Mouse (Mus musculus) liver, embryonic 16.5 days (tissue): ENCODE data around the gene Btbd17. TPM values are rescaled to one million over a fixed set of nuclear protein-coding genes. Genes with fewer than 3 reads are reported as not detected.

Experiments
- ATAC-seq: fragments of 200-750 bp; cut with Nextera tagmentation; 2 replicates; pipeline ENCODE4 v1.8.0; 2017; ENCODE audit warnings: low read depth, mild to moderate bottlenecking, moderate number of reproducible peaks, moderate library complexity
- H3K27ac ChIP-seq: fragments of 300-500 bp; sonication (generic); 2 replicates; pipeline ENCODE4 v1.5.1; 2014; ENCODE audit warnings: mild to moderate bottlenecking, low read length
- H3K27me3 ChIP-seq: fragments of 300-500 bp; sonication (generic); 2 replicates; pipeline ENCODE4 v1.6.1; 2014; ENCODE audit warnings: low read depth, low read length, mixed read lengths; ENCODE audit not compliant: control insufficient read depth, insufficient read depth
- H3K36me3 ChIP-seq: fragments of 300-500 bp; sonication (generic); 2 replicates; pipeline ENCODE4 v1.6.1; 2014; ENCODE audit warnings: mild to moderate bottlenecking; ENCODE audit not compliant: control insufficient read depth, insufficient read depth
- H3K4me1 ChIP-seq: fragments of 300-500 bp; sonication (generic); 2 replicates; pipeline ENCODE4 v1.6.1; 2014; ENCODE audit warnings: low read depth, low read length, mixed read lengths; ENCODE audit not compliant: control insufficient read depth
- H3K4me2 ChIP-seq: fragments of 300-500 bp; sonication (generic); 2 replicates; pipeline ENCODE4 v1.6.1; 2014; ENCODE audit warnings: low read depth, low read length, mixed read lengths
- H3K4me3 ChIP-seq: fragments of 300-500 bp; sonication (generic); 2 replicates; pipeline ENCODE4 v1.5.1; 2014; ENCODE audit warnings: low read depth, mild to moderate bottlenecking, low read length
- H3K9ac ChIP-seq: fragments of 300-500 bp; sonication (generic); 2 replicates; pipeline ENCODE4 v1.6.1; 2014; ENCODE audit warnings: low read depth, low read length
- H3K9me3 ChIP-seq: fragments of 300-500 bp; sonication (generic); replicated peaks from 2 replicates; pipeline ENCODE4 v1.6.1; 2016; ENCODE audit warnings: low read length; ENCODE audit not compliant: control insufficient read depth
- WGBS: fragments of 180-500 bp; shearing (Covaris S2); extraction: QIAGEN DNeasy Blood & Tissue Kit; methylation state at CpG from one replicate; pipeline ENCODE4 v1.1.7; 2014; ENCODE audit not compliant: insufficient replicate concordance; 5-methylcytosine and 5-hydroxymethylcytosine counted together
- polyA plus RNA-seq: library from polyadenylated mRNA; unstranded; fragments of >200 nt; fragmentation: Nextera tagmentation; extraction: Ambion mirVana; gene quantifications from 2 replicates; pipeline ENCODE4 v1.2.1, GENCODE M21; 2015

Btbd17 gene
- polyA plus RNA-seq, 1 experiment from 2014 or later, result not detected

DNA sequence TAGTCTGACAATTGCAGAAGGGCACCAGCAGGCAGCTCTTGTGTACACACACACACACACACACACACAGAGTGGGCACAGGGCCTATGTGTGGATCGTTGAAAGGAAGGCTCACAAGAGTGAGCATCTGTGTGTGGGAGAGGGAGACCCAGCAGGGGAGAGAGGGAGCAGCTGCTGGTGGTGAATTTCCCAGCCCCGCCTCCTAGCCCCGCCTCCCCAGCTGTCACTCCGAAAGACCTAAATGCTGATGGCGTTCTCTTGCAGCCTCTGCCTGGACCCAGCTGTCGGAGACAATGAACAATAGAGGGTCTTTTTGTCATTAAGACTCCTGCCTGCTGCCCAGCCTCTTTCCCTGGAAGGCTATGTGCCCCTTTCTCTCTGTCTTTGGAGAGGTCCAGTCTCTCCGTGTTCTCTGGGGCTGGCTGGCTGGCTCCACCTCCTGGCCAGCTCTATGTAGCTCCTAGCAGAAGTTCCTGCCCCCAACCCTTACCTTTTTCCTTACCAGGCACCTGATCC lies 456 bp downstream of the Btbd17 start:
- no peak for ATAC-seq

DNA sequence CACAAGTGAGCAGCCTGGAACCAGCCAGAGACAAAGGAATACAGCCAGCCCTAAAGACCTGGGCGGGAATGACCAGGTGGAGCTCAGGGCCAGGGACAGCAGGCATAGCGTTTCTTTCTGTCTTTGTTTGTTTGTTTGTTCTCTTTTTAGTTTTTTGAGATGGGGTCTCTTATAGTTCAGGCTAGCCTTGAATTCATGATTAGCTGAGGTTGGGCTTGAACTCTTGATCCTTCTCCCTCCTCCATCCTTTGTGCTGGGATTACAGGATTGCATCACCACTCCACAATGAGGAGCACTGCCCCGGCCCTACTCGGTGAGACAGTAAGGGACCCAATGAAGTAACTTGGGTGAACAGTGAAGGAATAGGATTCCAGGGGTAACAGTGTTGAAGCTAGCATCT lies 1.1 kb downstream of the Btbd17 start:
- H3K27ac ChIP-seq, result no peak overlapping the region
- no peak overlapping the region for H3K4me2 ChIP-seq
- no peaks in the 10 kb centered on the region for H3K36me3 ChIP-seq
- WGBS, result 43% methylated on average over 4 of the region's 4 CpGs
- no peaks in the 10 kb centered on the region; the same call in none of the 2 replicates for H3K4me1 ChIP-seq
- peaks cover 45% of the 10 kb centered on the region for H3K27me3 ChIP-seq
- ATAC-seq, result no peak
- H3K9me3 ChIP-seq, result no peaks in the 10 kb centered on the region
- H3K9ac ChIP-seq, result no peak overlapping the region
- H3K4me3 ChIP-seq, result no peak overlapping the region

More for the DNA sequence above, 456 bp downstream of the Btbd17 start:
- no peak overlapping the region for H3K9ac ChIP-seq
- H3K4me1 ChIP-seq, result no peaks in the 10 kb centered on the region; the same call in none of the 2 replicates
- H3K27ac ChIP-seq, result no peak overlapping the region
- peaks cover 39% of the 10 kb centered on the region for H3K27me3 ChIP-seq
- H3K36me3 ChIP-seq, result no peaks in the 10 kb centered on the region
- peak overlapping the region; percentile 26 for H3K4me3 ChIP-seq
- H3K9me3 ChIP-seq, result no peaks in the 10 kb centered on the region
- H3K4me2 ChIP-seq, result peak overlapping the region; percentile 55
- 3% methylated on average over 7 of the region's 7 CpGs for WGBS

DNA sequence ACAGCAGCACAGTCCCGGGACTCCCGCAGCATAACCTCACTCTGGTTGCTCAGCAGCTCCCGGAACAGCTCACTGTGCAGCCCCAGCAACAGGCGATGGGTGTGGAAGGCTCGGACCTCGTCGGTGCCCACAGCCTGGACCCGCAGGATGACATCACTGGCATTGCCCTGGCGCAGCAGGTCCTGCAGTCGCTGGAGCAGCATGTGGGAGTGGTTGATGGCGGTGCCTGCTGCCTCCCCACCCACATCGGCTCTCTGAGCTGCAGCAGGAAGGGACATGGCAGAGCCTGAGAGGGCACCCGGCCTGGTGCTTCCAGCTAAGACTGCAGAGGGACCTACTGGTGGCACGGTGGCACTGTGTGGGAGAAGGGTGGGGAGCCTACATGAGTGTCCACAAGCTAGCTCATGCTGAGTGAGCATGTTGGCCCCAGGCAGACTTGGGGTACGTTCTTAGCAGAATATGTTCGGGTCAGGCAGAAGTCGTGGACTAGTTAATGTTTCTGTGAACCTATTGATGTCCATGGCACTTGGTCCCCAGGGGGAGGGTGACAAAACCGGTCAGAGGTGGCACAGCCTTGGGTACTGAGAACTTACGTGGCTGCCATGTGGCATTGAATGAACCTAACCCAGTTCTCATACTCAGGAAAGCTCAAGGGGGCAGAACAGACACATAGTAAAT lies 1.7 kb downstream of the Btbd17 start:
- Histone ChIP-seq H3K36me3 (no peaks in the 10 kb centered on the region), H3K9ac (no peak overlapping the region), H3K4me3 (no peak overlapping the region), H3K4me1 (peaks cover 4% of the 10 kb centered on the region), H3K27ac (no peak overlapping the region), H3K4me2 (no peak overlapping the region), H3K27me3 (peaks cover 52% of the 10 kb centered on the region), H3K9me3 (no peaks in the 10 kb centered on the region)
- 57% methylated on average over 19 of the region's 19 CpGs for WGBS
- no peak for ATAC-seq

DNA sequence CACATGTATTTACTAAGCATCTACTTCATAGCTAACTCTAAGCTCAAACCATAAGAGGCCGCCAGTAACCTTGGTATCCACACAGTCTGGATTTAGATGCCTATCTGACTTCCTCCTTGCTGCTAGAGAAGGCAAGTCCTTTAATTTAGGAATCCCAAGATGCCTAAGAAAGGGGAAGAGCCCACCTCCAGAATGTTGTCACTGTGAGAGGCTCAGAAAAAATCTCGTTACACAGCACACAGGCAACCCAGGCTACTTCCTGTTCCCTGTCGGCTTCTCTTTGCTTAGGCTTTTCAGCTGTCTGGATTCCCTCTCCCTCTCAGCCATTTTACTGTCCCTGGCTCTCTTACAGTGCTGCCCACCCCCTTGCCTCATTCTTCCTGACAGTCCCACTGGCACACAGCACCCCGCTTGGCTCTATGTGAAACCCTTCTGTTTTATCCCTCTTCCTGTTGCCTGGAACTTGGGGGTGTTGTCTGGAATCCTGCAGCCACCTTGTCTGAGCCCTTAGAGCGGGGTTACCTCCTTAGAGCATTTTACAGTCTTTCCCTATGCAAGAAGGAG lies 2.7 kb downstream of the Btbd17 start:
- no peak overlapping the region for H3K4me2 ChIP-seq
- no peak overlapping the region for H3K27ac ChIP-seq
- no peak overlapping the region for H3K9ac ChIP-seq
- peaks cover 59% of the 10 kb centered on the region for H3K27me3 ChIP-seq
- WGBS, result 27% methylated on average over 5 of the region's 5 CpGs
- no peak for ATAC-seq
- H3K9me3 ChIP-seq, result no peaks in the 10 kb centered on the region
- no peaks in the 10 kb centered on the region for H3K36me3 ChIP-seq
- H3K4me3 ChIP-seq, result no peak overlapping the region
- peaks cover 4% of the 10 kb centered on the region for H3K4me1 ChIP-seq

DNA sequence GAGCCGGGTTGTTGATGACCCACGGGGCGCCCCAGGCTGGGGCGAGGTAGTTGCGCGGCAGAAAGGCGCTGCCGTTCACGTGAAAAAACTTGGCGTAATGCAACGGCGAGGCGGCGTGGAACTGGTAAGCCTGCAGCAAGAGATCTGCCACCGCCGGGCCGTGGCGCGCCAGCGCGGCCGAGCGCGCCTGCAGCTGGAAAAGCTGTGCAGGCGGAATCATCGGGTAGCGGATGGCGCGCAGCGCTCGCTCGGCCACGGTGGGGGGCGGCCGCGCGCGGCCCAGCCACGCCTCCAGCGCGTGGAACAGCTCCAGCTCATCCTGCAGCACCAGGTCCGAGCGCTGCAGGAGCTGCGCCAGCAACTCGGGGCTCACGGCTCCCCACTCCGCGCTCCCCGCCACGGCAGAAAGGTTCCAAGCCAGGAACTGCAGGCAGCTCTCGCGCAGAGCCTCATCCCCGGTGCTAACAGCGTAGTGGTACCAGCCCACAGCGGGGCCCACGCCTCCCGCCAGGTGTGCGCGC lies 3.8 kb downstream of the Btbd17 start:
- H3K27me3 ChIP-seq, result peaks cover 67% of the 10 kb centered on the region
- peak overlapping the region; percentile 39 for H3K4me2 ChIP-seq
- no peak overlapping the region for H3K9ac ChIP-seq
- peaks cover 4% of the 10 kb centered on the region for H3K4me1 ChIP-seq
- no peaks in the 10 kb centered on the region for H3K36me3 ChIP-seq
- WGBS, result 2% methylated on average over 58 of the region's 59 CpGs
- H3K9me3 ChIP-seq, result no peaks in the 10 kb centered on the region
- peak overlapping the region; percentile 32 for H3K4me3 ChIP-seq
- H3K27ac ChIP-seq, result no peak overlapping the region
- ATAC-seq, result no peak

GRCm38 (mm10) chr11:114791351-114791889 lies 4.3 kb downstream of the Btbd17 start:
- no peak for ATAC-seq
- Histone ChIP-seq H3K4me2 (peak overlapping the region; percentile 39), H3K27me3 (peaks cover 73% of the 10 kb centered on the region), H3K4me1 (peaks cover 4% of the 10 kb centered on the region), H3K36me3 (no peaks in the 10 kb centered on the region), H3K9me3 (no peaks in the 10 kb centered on the region), H3K27ac (no peak overlapping the region), H3K4me3 (peak overlapping the region; percentile 32), H3K9ac (no peak overlapping the region)
- 2% methylated on average over 50 of the region's 50 CpGs for WGBS

DNA sequence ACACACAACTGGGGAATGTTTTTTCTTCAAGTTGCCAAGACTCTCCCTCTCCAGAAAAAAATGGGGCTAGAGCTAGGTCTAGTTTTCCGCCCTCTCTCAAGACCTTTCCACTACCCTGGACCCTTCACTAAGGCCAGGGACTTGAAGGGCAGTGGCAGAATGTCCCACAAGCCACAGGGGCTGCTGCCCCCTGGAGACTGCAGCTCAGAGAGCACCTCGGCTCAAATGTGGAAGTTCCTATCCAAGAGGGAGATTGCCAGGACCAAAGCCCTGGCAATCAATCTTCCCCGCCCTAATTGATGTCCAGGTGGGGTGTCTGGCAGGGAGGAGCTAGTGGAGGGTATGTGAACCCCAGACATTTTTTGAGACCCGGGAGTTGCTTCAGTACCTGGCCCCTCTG lies 4.9 kb downstream of the Btbd17 start:
- Histone ChIP-seq H3K9ac (no peak overlapping the region), H3K36me3 (no peaks in the 10 kb centered on the region), H3K4me2 (no peak overlapping the region), H3K9me3 (no peaks in the 10 kb centered on the region), H3K27ac (no peak overlapping the region), H3K4me3 (no peak overlapping the region), H3K27me3 (peaks cover 78% of the 10 kb centered on the region), H3K4me1 (peaks cover 4% of the 10 kb centered on the region)
- WGBS, result 12% methylated on average over 4 of the region's 4 CpGs
- no peak for ATAC-seq

DNA sequence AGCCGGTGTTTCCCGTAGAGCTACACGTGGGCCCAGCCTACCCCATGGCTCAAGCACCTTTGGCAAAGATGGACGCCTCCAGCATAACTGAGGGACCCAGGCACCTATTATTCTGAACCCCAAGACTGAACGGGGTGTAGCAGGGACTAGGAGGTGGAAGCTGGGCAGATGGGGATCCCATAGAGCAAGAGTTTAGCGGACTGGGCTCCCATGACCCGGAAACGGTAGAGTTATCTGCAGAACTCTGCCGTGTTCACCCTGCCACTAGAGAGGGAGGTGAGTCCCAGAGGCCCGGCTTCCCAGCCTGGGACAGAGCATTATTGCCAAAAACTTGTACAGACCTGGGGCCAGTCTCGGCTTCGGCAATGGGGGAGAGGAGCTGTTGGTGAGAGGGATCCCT lies 5.6 kb downstream of the Btbd17 start:
- Histone ChIP-seq H3K9me3 (no peaks in the 10 kb centered on the region), H3K9ac (no peak overlapping the region), H3K4me3 (no peak overlapping the region), H3K36me3 (no peaks in the 10 kb centered on the region), H3K4me2 (no peak overlapping the region), H3K27me3 (peaks cover 85% of the 10 kb centered on the region), H3K27ac (no peak overlapping the region), H3K4me1 (peaks cover 4% of the 10 kb centered on the region)
- ATAC-seq, result no peak
- WGBS, result 54% methylated on average over 12 of the region's 12 CpGs

- Histone ChIP-seq H3K9me3 (no peaks in the 10 kb centered on the region), H3K9ac (no peak overlapping the region), H3K36me3 (no peaks in the 10 kb centered on the region), H3K4me2 (no peak overlapping the region), H3K27ac (no peak overlapping the region), H3K27me3 (peaks cover 90% of the 10 kb centered on the region), H3K4me1 (peaks cover 4% of the 10 kb centered on the region), H3K4me3 (no peak overlapping the region)
- no peak for ATAC-seq
- WGBS, result 56% methylated on average over 9 of the region's 9 CpGs
These were observed 6.0 kb downstream of the Btbd17 start for GRCm38 (mm10) chr11:114789716-114790115.
